Mouse (Mus musculus): ENCODE measurements around the gene Scd1. TPM values are rescaled to one million over a fixed set of nuclear protein-coding genes. Genes with fewer than 3 reads are reported as not detected.

Scd1 gene
- 11.1 and 15.3 TPM in 2 replicates for polyA plus RNA-seq (2012; rRNA removed)

DNA sequence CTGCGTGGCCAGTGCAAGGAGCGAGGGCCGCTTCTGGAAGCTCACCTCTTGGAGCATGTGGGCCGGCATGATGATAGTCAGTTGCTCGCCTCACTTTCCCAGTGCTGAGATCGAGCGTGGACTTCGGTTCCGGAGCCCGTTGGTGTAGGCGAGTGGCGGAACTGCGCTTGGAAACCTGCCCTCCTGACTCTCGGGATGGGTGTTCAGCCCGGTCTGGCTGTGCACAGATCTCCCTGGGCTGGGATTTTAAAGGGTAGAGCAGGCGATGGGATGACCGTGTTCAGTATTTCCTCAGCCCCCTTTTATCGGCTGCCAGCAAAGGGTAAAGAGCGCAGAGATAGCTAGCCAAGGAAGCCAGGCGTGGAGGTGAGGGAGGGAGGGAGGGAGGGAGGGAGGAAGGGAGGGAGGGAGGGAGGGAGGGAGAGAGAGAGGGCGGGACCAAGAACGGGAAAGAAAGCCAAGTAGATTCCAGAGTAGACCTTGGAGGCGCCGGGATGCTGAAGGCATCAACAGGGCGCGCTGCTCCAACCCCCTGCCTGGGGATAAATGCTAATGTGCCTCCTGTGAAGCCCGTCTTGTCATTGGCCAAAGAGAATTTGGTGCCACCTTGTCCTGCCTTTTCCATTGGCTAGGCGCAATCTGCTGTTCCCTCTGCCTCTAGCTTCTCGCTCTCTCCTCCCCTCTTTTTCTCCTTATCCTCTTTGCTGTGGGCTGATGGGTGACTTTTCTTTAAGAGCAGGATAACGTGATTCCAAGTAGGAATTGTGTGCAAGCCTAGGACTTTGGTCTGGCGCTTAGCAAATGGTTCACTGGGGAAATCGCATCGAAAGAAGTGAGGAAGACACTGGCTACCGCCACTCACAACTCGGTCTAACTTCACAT, at the start of gene Scd1:
Gene Scd1, minus strand, starts transcription at position 539 of the 882 bp plus-strand sequence.

Other genes with a start within 250 kb of the Scd1 start
- gene Pkd2l1, start 215.4 kb downstream of the Scd1 start, polyA plus RNA-seq (2012; rRNA removed): 0.23 and 0.25 TPM in 2 replicates
- 2.2 and 2.3 TPM in 2 replicates for gene Scd3, start 204.6 kb downstream of the Scd1 start, polyA plus RNA-seq (2012; rRNA removed)
- gene Scd2, start 114.2 kb downstream of the Scd1 start, polyA plus RNA-seq (2012; rRNA removed): 313 and 366 TPM in 2 replicates
- gene Scd4, start 74.8 kb downstream of the Scd1 start, polyA plus RNA-seq (2012; rRNA removed): 0.25 and 0.27 TPM in 2 replicates
- 2.4 and 4.2 TPM in 2 replicates for gene Wnt8b, start 85.6 kb upstream of the Scd1 start, polyA plus RNA-seq (2012; rRNA removed)
- gene Sec31b, start 138.0 kb upstream of the Scd1 start, polyA plus RNA-seq (2012; rRNA removed): 0.32 and 0.59 TPM in 2 replicates
- not detected in 2 replicates for gene Gm20538, start 145.0 kb upstream of the Scd1 start, polyA plus RNA-seq (2012; rRNA removed)
- gene Ndufb8, start 147.6 kb upstream of the Scd1 start, polyA plus RNA-seq (2012; rRNA removed): 379 and 416 TPM in 2 replicates
- gene Hif1an, start 155.0 kb upstream of the Scd1 start, polyA plus RNA-seq (2012; rRNA removed): 27.1 and 28.9 TPM in 2 replicates